Mouse (Mus musculus) bone marrow macrophage, adult 2 months (primary cell): ENCODE measurements around the gene Gpr183. TPM values are rescaled to one million over a fixed set of nuclear protein-coding genes. Genes with fewer than 3 reads are reported as not detected.

Source experiments
- H3K27ac ChIP-seq: 2 replicates; pipeline ENCODE4 v1.5.1; 2012; ENCODE audit warnings: low read depth, low read length; ENCODE audit not compliant: insufficient read depth
- H3K4me1 ChIP-seq: 2 replicates; pipeline ENCODE4 v1.6.1; 2012; ENCODE audit warnings: low read length; ENCODE audit not compliant: control insufficient read depth, insufficient read depth
- H3K4me3 ChIP-seq: 2 replicates; pipeline ENCODE4 v1.5.1; 2012; ENCODE audit warnings: mild to moderate bottlenecking, low read length, moderate library complexity; ENCODE audit not compliant: insufficient read depth
- CTCF ChIP-seq: IDR thresholded peaks from 2 replicates; pipeline ENCODE4 v1.5.1; 2012; ENCODE audit warnings: low read depth, mild to moderate bottlenecking, low read length, moderate library complexity
- POLR2A ChIP-seq: IDR thresholded peaks from 2 replicates; pipeline ENCODE4 v1.6.1; 2012; ENCODE audit warnings: mild to moderate bottlenecking, low read depth, low read length, borderline replicate concordance
- polyA plus RNA-seq: library from polyadenylated mRNA; stranded (reverse); fragments of >200 nt; gene quantifications from 2 replicates; pipeline ENCODE4 v1.2.4, GENCODE M21; 2012; ENCODE audit not compliant: missing spikeins, insufficient read depth, insufficient read length

The Gpr183 gene
- polyA plus RNA-seq, 1 experiment: 34.1 TPM

- no peak overlapping the region for H3K27ac ChIP-seq
- peaks cover 31% of the 10 kb centered on the region for H3K4me1 ChIP-seq
- H3K4me3 ChIP-seq: no peak overlapping the region
- TF ChIP-seq POLR2A: no peak
- no peak for TF ChIP-seq CTCF
Measured at GRCm38 (mm10) chr14:121952046-121952400, 13.0 kb downstream of the Gpr183 start.

- H3K27ac ChIP-seq: no peak overlapping the region
- TF ChIP-seq CTCF (no peak), POLR2A (no peak)
- peaks cover 30% of the 10 kb centered on the region for H3K4me1 ChIP-seq
- H3K4me3 ChIP-seq: no peak overlapping the region
Measured at GRCm38 (mm10) chr14:121951399-121952045, 13.5 kb downstream of the Gpr183 start.

DNA sequence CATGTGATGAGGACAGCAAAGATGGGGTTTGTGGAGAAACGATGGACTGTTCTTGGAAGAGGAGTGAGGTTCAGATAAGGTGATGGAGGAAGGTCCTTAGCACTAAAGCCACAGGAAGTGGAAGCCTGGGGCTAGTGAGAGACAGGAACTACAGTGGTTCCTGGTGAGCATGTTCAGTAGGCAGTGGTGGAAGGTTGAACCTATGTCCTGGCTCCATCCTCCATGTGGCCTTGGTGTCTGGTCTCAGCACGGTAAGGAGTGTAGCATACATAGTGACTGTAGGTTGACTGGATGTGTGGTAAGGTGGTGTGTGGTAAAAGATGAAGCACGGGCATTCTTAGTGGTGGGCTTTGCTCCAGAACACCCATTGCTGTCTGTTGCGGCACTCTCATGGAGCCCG lies 15.1 kb downstream of the Gpr183 start:
- no peak for TF ChIP-seq CTCF
- TF ChIP-seq POLR2A: no peak
- H3K27ac ChIP-seq: no peak overlapping the region
- H3K4me1 ChIP-seq: peaks cover 25% of the 10 kb centered on the region
- H3K4me3 ChIP-seq: no peak overlapping the region

DNA sequence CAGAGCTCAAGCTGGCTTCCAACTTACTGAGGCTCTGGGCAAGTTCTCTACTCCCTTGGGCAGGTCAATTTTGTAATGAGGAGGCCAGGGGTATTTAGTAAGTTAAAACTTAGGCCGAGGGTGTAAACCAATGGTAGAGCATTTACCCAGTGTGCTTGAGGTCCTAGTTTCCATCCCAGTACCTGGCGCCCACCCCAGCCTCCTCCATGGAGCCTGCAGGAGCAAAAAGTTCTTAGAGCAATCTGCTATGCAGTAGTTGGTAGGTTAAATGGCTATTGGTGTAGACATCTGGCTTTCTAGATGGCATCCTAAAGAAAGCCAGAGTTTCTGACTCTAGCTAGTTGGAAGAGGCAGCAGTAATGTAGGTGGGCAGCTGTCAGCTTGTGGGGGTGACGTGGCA lies 15.6 kb downstream of the Gpr183 start:
- TF ChIP-seq CTCF: no peak
- TF ChIP-seq POLR2A: no peak
- H3K4me3 ChIP-seq: no peak overlapping the region
- H3K4me1 ChIP-seq: peaks cover 23% of the 10 kb centered on the region
- no peak overlapping the region for H3K27ac ChIP-seq

DNA sequence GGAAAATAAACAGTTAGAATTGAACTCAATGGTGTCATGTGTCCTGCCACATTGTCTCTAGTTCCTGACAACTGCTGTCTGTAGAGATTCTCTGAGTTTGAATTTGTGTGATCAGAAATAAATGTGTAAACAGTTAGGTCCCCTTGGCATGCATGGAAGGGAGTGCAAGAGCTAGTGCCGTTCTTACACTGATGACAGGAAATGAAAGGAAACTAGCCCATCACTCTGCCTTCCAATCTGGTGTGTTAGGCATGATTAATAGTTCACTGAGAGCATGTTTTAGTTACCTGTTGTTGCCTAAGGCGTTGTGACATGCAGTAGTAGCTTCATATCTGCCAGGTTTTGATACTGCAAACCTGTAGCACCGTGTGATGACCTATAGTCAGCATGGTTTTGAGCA lies 17.0 kb downstream of the Gpr183 start:
- TF ChIP-seq CTCF (no peak), POLR2A (no peak)
- Histone ChIP-seq H3K4me1 (peaks cover 23% of the 10 kb centered on the region), H3K27ac (no peak overlapping the region), H3K4me3 (no peak overlapping the region)

DNA sequence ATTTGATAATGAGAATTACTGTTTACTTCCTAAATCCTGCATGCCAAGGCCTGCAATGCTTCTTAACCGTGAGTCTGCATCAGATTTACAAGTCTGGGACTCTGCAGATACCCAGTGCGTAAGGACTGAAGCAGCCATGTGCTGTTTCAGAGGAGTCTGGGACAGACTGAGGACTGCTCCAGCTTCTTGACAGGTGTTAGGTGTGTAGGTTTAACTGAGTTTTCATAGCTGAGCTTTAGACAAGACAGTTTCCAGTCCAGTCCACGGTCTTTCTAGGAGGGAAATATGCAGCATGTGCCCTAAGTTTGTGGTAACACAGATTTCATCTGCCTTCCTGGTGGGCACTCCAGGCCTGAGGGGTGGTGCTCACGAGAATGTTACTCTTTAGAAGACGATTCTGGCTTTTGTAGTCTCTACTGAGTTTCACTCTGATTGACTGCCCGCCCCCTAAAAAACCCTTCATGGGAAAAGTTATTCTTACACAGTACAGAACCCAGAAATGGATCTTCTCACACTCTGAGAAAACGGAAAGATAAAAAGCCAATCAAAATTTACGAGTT lies 17.7 kb downstream of the Gpr183 start:
- no peak overlapping the region for H3K27ac ChIP-seq

DNA sequence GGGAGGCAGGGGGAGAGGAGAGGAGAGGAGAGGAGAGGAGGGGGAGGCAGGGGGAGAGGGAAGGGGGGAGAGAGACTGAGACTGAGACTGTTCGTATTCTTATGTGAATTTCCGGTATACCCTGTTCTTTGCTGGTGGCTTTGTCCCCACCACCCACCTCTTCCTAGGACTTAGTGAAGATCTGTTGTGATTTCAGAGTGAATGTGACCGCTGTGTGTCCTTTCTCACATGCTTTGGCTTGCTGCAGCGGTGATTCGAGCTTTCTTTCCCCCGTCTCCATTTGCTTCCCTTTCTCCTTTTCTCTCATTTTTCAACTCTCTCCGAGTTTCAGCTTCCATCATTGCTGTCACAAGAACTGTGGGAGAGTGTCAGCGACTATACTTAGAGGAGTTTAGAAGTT lies 18.3 kb downstream of the Gpr183 start:
- peak overlapping the region; percentile 15; the same call in 1 of the 2 replicates for H3K27ac ChIP-seq
- H3K4me1 ChIP-seq: peaks cover 23% of the 10 kb centered on the region
- TF ChIP-seq CTCF (no peak), POLR2A (no peak)
- H3K4me3 ChIP-seq: no peak overlapping the region

More for the DNA sequence above, 17.7 kb downstream of the Gpr183 start:
- H3K4me1 ChIP-seq: peaks cover 23% of the 10 kb centered on the region
- TF ChIP-seq POLR2A: no peak
- TF ChIP-seq CTCF: no peak
- H3K4me3 ChIP-seq: no peak overlapping the region

- no peak overlapping the region for H3K4me3 ChIP-seq
- no peak overlapping the region for H3K27ac ChIP-seq
Measured at GRCm38 (mm10) chr14:121946131-121946530, 18.9 kb downstream of the Gpr183 start.

GRCm38 (mm10) chr14:121939582-121939981 lies 25.4 kb downstream of the Gpr183 start:
- Histone ChIP-seq H3K4me1 (peaks cover 27% of the 10 kb centered on the region), H3K27ac (peak overlapping the region; percentile 98), H3K4me3 (no peak overlapping the region)
- TF ChIP-seq CTCF (no peak), POLR2A (no peak)

More at GRCm38 (mm10) chr14:121946131-121946530, 18.9 kb downstream of the Gpr183 start:
- no peak for TF ChIP-seq POLR2A
- no peak for TF ChIP-seq CTCF
- peaks cover 21% of the 10 kb centered on the region for H3K4me1 ChIP-seq
